Mouse (Mus musculus): ENCODE measurements around the gene Irf7. TPM values are rescaled to one million over a fixed set of nuclear protein-coding genes. Genes with fewer than 3 reads are reported as not detected.

The Irf7 gene
- polyA plus RNA-seq (2016; fragmentation: Nextera tagmentation; extraction: Ambion mirVana) = 1.1 and 1.7 TPM in 2 replicates

- peak within 1 kb of the TSS; percentile 96 for H3K4me2 ChIP-seq
- 0 out of 2 replicates have a peak, but pooled peaks cover 4% of the 10 kb centered on the region for H3K27me3 ChIP-seq (replicated peaks)
- peak within 1 kb of the TSS; percentile 62 for H3K4me3 ChIP-seq
- ATAC-seq (ENCODE audit: insufficient number of reproducible peaks, low FRiP score) = peak; percentile 77
- H3K9me3 ChIP-seq (replicated peaks) = no peaks in the 10 kb centered on the region
- H3K4me1 ChIP-seq (replicated peaks) = peaks cover 8% of the 10 kb centered on the region
- WGBS = 6% methylated on average over 25 of the region's 25 CpGs
- peaks cover 35% of the 10 kb centered on the region for H3K36me3 ChIP-seq
- H3K9ac ChIP-seq = peak within 1 kb of the TSS; percentile 75
- H3K27ac ChIP-seq (ENCODE audit: poor library complexity, severe bottlenecking) = no peak within 1 kb of the TSS
Observed at GRCm38 (mm10) chr7:141265739-141266561, at the start of gene Irf7. TSS of gene Irf7 (minus strand) at chr7:141266481.

GRCm38 (mm10) chr7:141315974-141316373 is 49.7 kb upstream of the Irf7 start:
- WGBS = 82% methylated on average over 5 of the region's 5 CpGs
- H3K9ac ChIP-seq = no peak overlapping the region
- peaks cover 90% of the 10 kb centered on the region for H3K36me3 ChIP-seq
- no peak overlapping the region for H3K4me2 ChIP-seq
- no peaks in the 10 kb centered on the region for H3K27me3 ChIP-seq (replicated peaks)
- no peak overlapping the region for H3K27ac ChIP-seq (ENCODE audit: poor library complexity, severe bottlenecking)
- H3K9me3 ChIP-seq (replicated peaks) = no peaks in the 10 kb centered on the region
- ATAC-seq (ENCODE audit: insufficient number of reproducible peaks, low FRiP score) = no peak
- no peaks in the 10 kb centered on the region for H3K4me1 ChIP-seq (replicated peaks)
- H3K4me3 ChIP-seq = no peak overlapping the region

DNA sequence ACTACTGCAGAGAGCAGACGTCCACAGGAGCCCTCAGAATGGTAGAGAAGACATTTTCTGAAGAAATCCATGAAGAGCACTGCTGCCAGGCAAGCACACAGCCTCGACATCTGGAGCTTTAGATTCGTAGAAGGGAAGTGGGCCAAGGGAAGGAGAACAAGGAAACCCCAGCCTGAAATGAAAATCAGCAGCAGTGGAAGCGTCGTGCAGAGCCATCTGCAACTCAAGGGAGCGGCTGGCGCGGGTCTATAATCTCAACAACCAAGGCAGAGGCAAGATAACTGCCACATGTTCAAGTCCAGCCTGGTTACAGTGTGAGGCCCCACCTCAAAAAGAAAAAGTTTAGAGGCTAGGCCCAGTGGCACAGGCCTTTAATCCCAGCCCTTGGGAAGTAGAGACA is 48.8 kb upstream of the Irf7 start:
- ATAC-seq (ENCODE audit: insufficient number of reproducible peaks, low FRiP score) = no peak
- peaks cover 91% of the 10 kb centered on the region for H3K36me3 ChIP-seq
- no peak overlapping the region for H3K4me3 ChIP-seq
- no peak overlapping the region for H3K27ac ChIP-seq (ENCODE audit: poor library complexity, severe bottlenecking)
- no peaks in the 10 kb centered on the region for H3K9me3 ChIP-seq (replicated peaks)
- H3K9ac ChIP-seq = no peak overlapping the region
- no peaks in the 10 kb centered on the region for H3K27me3 ChIP-seq (replicated peaks)
- no peaks in the 10 kb centered on the region for H3K4me1 ChIP-seq (replicated peaks)
- WGBS = 79% methylated on average over 8 of the region's 8 CpGs
- no peak overlapping the region for H3K4me2 ChIP-seq

DNA sequence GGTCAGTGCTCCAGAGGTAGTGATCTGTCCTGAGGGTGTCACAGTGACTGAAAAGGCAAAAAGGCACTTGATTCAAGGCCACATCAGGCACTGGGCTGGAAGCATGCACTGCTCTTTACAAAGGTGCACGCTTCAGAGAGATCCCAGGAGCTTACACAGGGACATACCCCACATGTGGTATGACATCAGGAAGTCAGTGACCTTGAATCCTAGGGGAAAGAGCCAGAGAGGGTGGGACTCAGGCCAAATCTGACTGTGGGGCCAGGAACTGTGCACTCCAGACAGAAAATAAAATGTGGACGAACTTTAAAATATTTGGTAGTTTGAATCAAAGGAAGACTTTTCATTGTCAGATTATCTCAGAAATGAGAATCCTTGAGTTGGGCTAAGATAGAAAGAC is 48.1 kb upstream of the Irf7 start:
- no peaks in the 10 kb centered on the region for H3K4me1 ChIP-seq (replicated peaks)
- 87% methylated on average over 2 of the region's 2 CpGs for WGBS
- no peak overlapping the region for H3K4me2 ChIP-seq
- no peaks in the 10 kb centered on the region for H3K9me3 ChIP-seq (replicated peaks)
- peaks cover 95% of the 10 kb centered on the region for H3K36me3 ChIP-seq
- H3K27me3 ChIP-seq (replicated peaks) = no peaks in the 10 kb centered on the region
- no peak overlapping the region for H3K9ac ChIP-seq
- H3K27ac ChIP-seq (ENCODE audit: poor library complexity, severe bottlenecking) = no peak overlapping the region
- no peak for ATAC-seq (ENCODE audit: insufficient number of reproducible peaks, low FRiP score)
- H3K4me3 ChIP-seq = no peak overlapping the region

DNA sequence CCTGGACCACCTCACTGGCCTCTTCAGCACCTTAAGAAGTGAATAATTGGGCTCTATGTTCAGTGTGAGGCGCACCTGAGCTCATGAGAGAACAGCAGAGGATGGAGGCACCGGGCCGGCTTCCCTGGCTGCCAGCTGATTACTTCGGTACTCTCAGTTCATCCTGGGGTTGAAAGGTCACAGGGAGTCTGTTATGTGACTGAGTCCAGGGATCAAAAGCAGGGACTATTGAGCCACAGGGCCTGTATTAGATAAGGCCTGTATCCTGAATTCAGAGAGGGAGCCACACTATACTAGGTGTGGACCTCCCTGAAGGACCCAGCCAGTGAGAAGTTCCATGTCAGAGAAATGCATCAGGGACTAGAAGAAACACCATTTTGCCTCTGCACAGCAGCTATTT is 38.3 kb upstream of the Irf7 start:
- Histone ChIP-seq H3K9me3 (replicated peaks) (no peaks in the 10 kb centered on the region), H3K36me3 (peaks cover 90% of the 10 kb centered on the region), H3K9ac (no peak overlapping the region), H3K27me3 (replicated peaks) (no peaks in the 10 kb centered on the region), H3K4me3 (no peak overlapping the region), H3K27ac (ENCODE audit: poor library complexity, severe bottlenecking) (no peak overlapping the region), H3K4me1 (replicated peaks) (no peaks in the 10 kb centered on the region), H3K4me2 (no peak overlapping the region)
- ATAC-seq (ENCODE audit: insufficient number of reproducible peaks, low FRiP score) = no peak
- 89% methylated on average over 4 of the region's 4 CpGs for WGBS

DNA sequence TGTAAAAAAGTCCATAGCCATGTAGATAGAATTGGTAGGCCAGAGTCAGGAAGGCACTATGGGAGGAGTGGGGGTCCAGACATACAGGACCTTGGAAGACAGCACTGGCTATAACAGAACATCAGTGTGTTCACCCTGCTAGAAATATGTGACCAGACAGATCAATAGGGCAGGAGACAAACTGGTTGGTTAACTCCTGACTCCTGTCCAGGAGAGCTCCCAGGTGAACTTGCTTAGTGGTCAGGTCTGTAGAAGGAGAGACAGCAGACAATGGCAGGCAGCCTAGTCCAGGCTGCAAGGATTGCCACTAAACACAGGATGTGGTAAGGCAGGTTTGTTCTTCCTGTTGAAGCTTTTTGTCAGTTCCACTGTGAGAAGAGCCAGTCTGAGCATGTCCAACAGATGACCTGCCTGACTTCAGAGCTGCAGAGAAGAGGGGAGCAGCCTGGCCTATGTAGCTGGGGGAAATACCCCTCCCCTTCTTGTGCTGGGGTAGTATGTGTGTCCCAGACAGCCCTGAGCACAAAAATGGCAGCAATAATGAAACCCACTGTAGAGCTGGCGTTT is 36.5 kb upstream of the Irf7 start:
- ATAC-seq (ENCODE audit: insufficient number of reproducible peaks, low FRiP score) = no peak
- Histone ChIP-seq H3K9ac (no peak overlapping the region), H3K36me3 (peaks cover 82% of the 10 kb centered on the region), H3K27ac (ENCODE audit: poor library complexity, severe bottlenecking) (no peak overlapping the region), H3K27me3 (replicated peaks) (no peaks in the 10 kb centered on the region), H3K9me3 (replicated peaks) (no peaks in the 10 kb centered on the region), H3K4me3 (no peak overlapping the region), H3K4me2 (no peak overlapping the region), H3K4me1 (replicated peaks) (no peaks in the 10 kb centered on the region)
- 95% methylated on average over 1 of the region's 1 CpGs for WGBS

DNA sequence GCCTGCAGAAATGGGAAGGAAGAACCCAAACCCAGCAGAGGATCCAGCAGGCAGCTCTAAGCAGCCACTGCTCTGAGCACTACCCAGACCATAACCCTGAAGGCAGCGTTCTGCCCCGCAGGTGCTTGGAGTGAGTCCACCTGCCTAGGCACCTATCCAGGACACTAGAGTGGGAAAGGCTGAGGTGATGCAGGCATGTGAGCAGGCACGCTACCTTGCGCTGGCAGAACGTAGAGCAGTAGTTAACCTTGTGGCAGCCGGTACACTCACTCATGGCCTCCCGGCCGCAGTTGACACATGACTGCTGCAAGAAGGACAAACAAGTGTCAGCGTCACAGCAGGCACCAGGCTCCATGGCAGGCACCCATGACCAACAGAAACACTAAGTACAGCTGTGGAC is 35.1 kb upstream of the Irf7 start:
- no peak overlapping the region for H3K4me2 ChIP-seq
- peaks cover 81% of the 10 kb centered on the region for H3K36me3 ChIP-seq
- 91% methylated on average over 9 of the region's 9 CpGs for WGBS
- no peak for ATAC-seq (ENCODE audit: insufficient number of reproducible peaks, low FRiP score)
- H3K4me1 ChIP-seq (replicated peaks) = no peaks in the 10 kb centered on the region
- H3K9ac ChIP-seq = no peak overlapping the region
- H3K9me3 ChIP-seq (replicated peaks) = no peaks in the 10 kb centered on the region
- peaks cover under 1% of the 10 kb centered on the region; the same call in 1 of the 2 replicates for H3K27me3 ChIP-seq (replicated peaks)
- H3K27ac ChIP-seq (ENCODE audit: poor library complexity, severe bottlenecking) = no peak overlapping the region
- no peak overlapping the region for H3K4me3 ChIP-seq

- no peak overlapping the region for H3K4me2 ChIP-seq
- H3K4me3 ChIP-seq = no peak overlapping the region
- H3K36me3 ChIP-seq = peaks cover 60% of the 10 kb centered on the region
- H3K9ac ChIP-seq = no peak overlapping the region
- H3K27me3 ChIP-seq (replicated peaks) = peaks cover 22% of the 10 kb centered on the region
- no peaks in the 10 kb centered on the region for H3K9me3 ChIP-seq (replicated peaks)
- no peak overlapping the region for H3K27ac ChIP-seq (ENCODE audit: poor library complexity, severe bottlenecking)
- no peak for ATAC-seq (ENCODE audit: insufficient number of reproducible peaks, low FRiP score)
- WGBS = 93% methylated on average over 8 of the region's 8 CpGs
- H3K4me1 ChIP-seq (replicated peaks) = peaks cover 9% of the 10 kb centered on the region
Observed at GRCm38 (mm10) chr7:141299175-141299574, 32.9 kb upstream of the Irf7 start.

DNA sequence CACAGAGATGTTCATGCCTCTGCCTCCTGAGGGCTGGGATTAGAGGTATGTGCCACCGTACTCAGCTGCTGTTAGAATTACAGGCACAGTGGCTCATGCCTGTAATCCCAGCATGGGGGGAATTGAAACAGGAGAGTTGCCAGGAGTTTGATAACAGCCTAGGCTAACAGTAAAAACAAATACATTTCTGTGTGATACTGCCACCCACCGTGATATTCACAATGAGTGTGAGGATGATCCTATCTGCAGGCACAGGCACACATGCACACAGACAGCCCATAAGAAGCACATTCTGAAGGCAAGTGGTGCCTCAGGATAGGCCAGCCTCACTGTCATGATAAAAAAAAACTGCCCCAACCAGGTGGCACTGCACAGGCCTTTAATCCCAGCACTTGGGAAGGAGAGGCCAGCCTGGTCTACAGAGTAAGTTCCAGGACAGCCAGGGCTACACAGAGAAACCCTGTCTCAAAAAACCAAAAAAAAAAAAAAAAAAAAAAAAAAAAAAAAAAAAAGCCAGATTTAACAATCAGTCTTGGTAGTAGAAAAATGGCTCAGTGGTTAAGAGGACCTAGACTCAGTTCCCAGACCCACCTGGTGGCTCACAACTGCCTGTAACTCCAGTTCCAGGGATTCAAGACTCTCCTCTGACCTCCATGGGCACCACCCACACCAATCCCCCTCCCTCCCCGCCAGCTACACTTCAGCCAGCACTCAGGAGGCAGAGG is 31.8 kb upstream of the Irf7 start:
- ATAC-seq (ENCODE audit: insufficient number of reproducible peaks, low FRiP score) = no peak
- Histone ChIP-seq H3K4me1 (replicated peaks) (peaks cover 19% of the 10 kb centered on the region), H3K4me2 (no peak overlapping the region), H3K27me3 (replicated peaks) (peaks cover 33% of the 10 kb centered on the region), H3K9ac (no peak overlapping the region), H3K4me3 (no peak overlapping the region), H3K36me3 (peaks cover 50% of the 10 kb centered on the region), H3K27ac (ENCODE audit: poor library complexity, severe bottlenecking) (no peak overlapping the region), H3K9me3 (replicated peaks) (no peaks in the 10 kb centered on the region)
- 64% methylated on average over 3 of the region's 3 CpGs for WGBS

- Histone ChIP-seq H3K27ac (ENCODE audit: poor library complexity, severe bottlenecking) (no peak overlapping the region), H3K27me3 (replicated peaks) (peaks cover 62% of the 10 kb centered on the region)
- 5% methylated on average over 22 of the region's 22 CpGs for WGBS
Observed at GRCm38 (mm10) chr7:141294479-141294878, 28.2 kb upstream of the Irf7 start.

GRCm38 (mm10) chr7:141293852-141294471 is 27.7 kb upstream of the Irf7 start:
- no peak for ATAC-seq (ENCODE audit: insufficient number of reproducible peaks, low FRiP score)
- H3K4me3 ChIP-seq = peak overlapping the region; percentile 37
- H3K4me1 ChIP-seq (replicated peaks) = peaks cover 29% of the 10 kb centered on the region
- peak overlapping the region; percentile 34 for H3K9ac ChIP-seq
- WGBS = under 1% methylated on average over 53 of the region's 53 CpGs
- H3K4me2 ChIP-seq = peak overlapping the region; percentile 74
- H3K36me3 ChIP-seq = peaks cover 13% of the 10 kb centered on the region; the same call in 1 of the 2 replicates
- H3K27ac ChIP-seq (ENCODE audit: poor library complexity, severe bottlenecking) = no peak overlapping the region
- no peaks in the 10 kb centered on the region for H3K9me3 ChIP-seq (replicated peaks)
- peaks cover 62% of the 10 kb centered on the region for H3K27me3 ChIP-seq (replicated peaks)

More at GRCm38 (mm10) chr7:141294479-141294878, 28.2 kb upstream of the Irf7 start:
- peaks cover 18% of the 10 kb centered on the region; the same call in 1 of the 2 replicates for H3K36me3 ChIP-seq
- H3K9ac ChIP-seq = peak overlapping the region; percentile 34; the same call in 1 of the 2 replicates
- ATAC-seq (ENCODE audit: insufficient number of reproducible peaks, low FRiP score) = no peak
- H3K9me3 ChIP-seq (replicated peaks) = no peaks in the 10 kb centered on the region
- peak overlapping the region; percentile 37 for H3K4me3 ChIP-seq
- peaks cover 29% of the 10 kb centered on the region for H3K4me1 ChIP-seq (replicated peaks)
- H3K4me2 ChIP-seq = peak overlapping the region; percentile 74

Data from heart, embryonic 12.5 days (tissue).